Mouse (Mus musculus): ENCODE measurements around the gene Fbxw2. TPM values are rescaled to one million over a fixed set of nuclear protein-coding genes. Genes with fewer than 3 reads are reported as not detected.

The Fbxw2 gene
- polyA plus RNA-seq (2012; rRNA removed), result 27.4 and 29.3 TPM in 2 replicates

GRCm38 (mm10) chr2:34825827-34826459 lies at the start of gene Fbxw2:
TSS of gene Fbxw2 (minus strand) at chr2:34826311.

GRCm38 (mm10) chr2:34874816-34875345 lies 48.8 kb upstream of the Fbxw2 start, which contains the start of gene Psmd5:
TSS of gene Psmd5 (minus strand) at chr2:34874968.

GRCm38 (mm10) chr2:34874271-34874670 lies 48.2 kb upstream of the Fbxw2 start, which contains the start of gene Cutal:
TSS of gene Cutal (plus strand) at chr2:34874396.

GRCm38 (mm10) chr2:34832766-34833457 lies 6.8 kb upstream of the Fbxw2 start, which contains the start of gene Gm34653:
TSS of gene Gm34653 (plus strand) at chr2:34833007.

GRCm38 (mm10) chr2:34799357-34800256 lies 26.5 kb downstream of the Fbxw2 start, which contains the start of gene Rabepk:
TSS of gene Rabepk (minus strand) at chr2:34799912.

GRCm38 (mm10) chr2:34771368-34772226 lies 54.5 kb downstream of the Fbxw2 start, which contains the start of gene Hspa5:
TSS of gene Hspa5 (plus strand) at chr2:34771970.

GRCm38 (mm10) chr2:34754551-34755358 lies 71.4 kb downstream of the Fbxw2 start, which contains the start of gene Gapvd1:
TSS of gene Gapvd1 (minus strand) at chr2:34755232.

Other genes with a start within 250 kb of the Fbxw2 start
- gene Gapvd1, start 71.1 kb downstream of the Fbxw2 start, polyA plus RNA-seq (2012; rRNA removed), result 11.5 and 13.7 TPM in 2 replicates
- gene Hspa5, start 54.3 kb downstream of the Fbxw2 start, polyA plus RNA-seq (2012; rRNA removed), result 915 and 955 TPM in 2 replicates
- 30.6 and 31.0 TPM in 2 replicates for gene Rabepk, start 26.4 kb downstream of the Fbxw2 start, polyA plus RNA-seq (2012; rRNA removed)
- gene Gm34653, start 6.7 kb upstream of the Fbxw2 start, polyA plus RNA-seq (2012; rRNA removed), result not detected in 2 replicates
- gene Cutal, start 48.1 kb upstream of the Fbxw2 start, polyA plus RNA-seq (2012; rRNA removed), result 352 and 512 TPM in 2 replicates
- gene Psmd5, start 48.7 kb upstream of the Fbxw2 start, polyA plus RNA-seq (2012; rRNA removed), result 8.3 and 8.9 TPM in 2 replicates
- 2.3 and 2.6 TPM in 2 replicates for gene Phf19, start 87.7 kb upstream of the Fbxw2 start, polyA plus RNA-seq (2012; rRNA removed)
- 23.0 and 23.6 TPM in 2 replicates for gene Traf1, start 135.5 kb upstream of the Fbxw2 start, polyA plus RNA-seq (2012; rRNA removed)
- 0.42 and 0.43 TPM in 2 replicates for gene Hc, start 235.1 kb upstream of the Fbxw2 start, polyA plus RNA-seq (2012; rRNA removed)

All from colon, adult 2 months (tissue).